Mouse (Mus musculus): ENCODE measurements around the gene Zfp184. TPM values are rescaled to one million over a fixed set of nuclear protein-coding genes. Genes with fewer than 3 reads are reported as not detected.
"Not testable (repeated sequence)": the region's sequence is repeated elsewhere in the genome, so short reads cannot be mapped to it uniquely, and the experiment has no call there.

The Zfp184 gene
- 6.7 and 7.6 TPM in 2 replicates for polyA plus RNA-seq (2014; fragmentation: Nextera tagmentation; extraction: Ambion mirVana)

DNA sequence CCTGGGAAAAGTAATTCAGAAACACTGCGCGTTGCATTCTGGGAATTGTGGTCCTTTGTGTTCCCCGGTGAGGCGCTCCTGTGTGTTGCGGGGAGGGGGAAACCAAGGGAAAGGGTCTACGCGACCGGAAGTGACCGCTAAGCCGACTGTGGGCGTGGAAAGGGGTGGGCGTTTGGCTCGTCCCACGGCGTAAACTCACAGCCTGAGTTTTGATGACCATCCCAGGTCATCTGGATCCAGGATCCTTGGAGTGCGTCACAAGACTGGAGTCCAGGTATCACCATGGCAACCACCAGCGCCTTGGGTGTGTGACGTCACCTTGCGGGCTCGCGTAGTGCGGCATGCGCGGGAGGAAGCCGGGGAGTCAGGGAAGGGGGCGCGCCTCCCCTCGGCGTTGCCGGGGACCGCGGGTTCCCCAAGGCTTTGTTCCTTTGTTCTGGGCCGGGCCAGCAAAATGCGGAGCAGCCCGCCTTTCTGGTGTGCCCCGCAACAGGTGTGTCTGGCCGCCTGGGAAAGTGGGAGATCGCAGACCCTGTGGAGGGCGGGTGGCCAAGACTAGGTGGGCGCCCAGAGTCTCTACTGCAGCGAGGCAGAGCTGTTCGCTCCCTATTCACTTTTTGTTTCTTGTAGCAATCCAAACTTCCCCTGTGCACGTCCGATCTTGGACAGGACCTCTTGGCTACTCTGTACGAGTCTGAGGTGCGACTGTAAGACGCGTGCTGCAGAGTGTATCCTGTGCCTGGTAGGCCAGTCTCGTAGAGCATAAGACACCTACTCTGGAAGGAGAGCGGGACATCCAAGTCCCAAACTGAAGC lies at the start of gene Zfp184:
Zfp184 (plus strand) TSS at position 169 of the 815 bp plus-strand sequence.
- Histone ChIP-seq H3K9ac (ENCODE audit: low read depth, low read length) (peak within 1 kb of the TSS; percentile 94), H3K4me1 (ENCODE audit: control insufficient read depth, insufficient read depth, low read length) (no peaks in the 10 kb centered on the region), H3K4me3 (ENCODE audit: low read depth, low read length) (peak within 1 kb of the TSS; percentile 75), H3K27ac (ENCODE audit: low read depth, low read length) (peak within 1 kb of the TSS; percentile 75), H3K9me3 (replicated peaks; ENCODE audit: control insufficient read depth, low read length) (no peaks in the 10 kb centered on the region), H3K36me3 (ENCODE audit: control insufficient read depth, insufficient read depth, low read length) (no peaks in the 10 kb centered on the region), H3K27me3 (ENCODE audit: control insufficient read depth, insufficient read depth, low read length) (no peaks in the 10 kb centered on the region), H3K4me2 (peak within 1 kb of the TSS; percentile 74)
- 0% methylated on average over 50 of the region's 50 CpGs for WGBS (ENCODE audit: insufficient replicate concordance)
- peak; percentile 86 for ATAC-seq (replicated peaks; ENCODE audit: insufficient number of reproducible peaks, low FRiP score, low TSS enrichment)

DNA sequence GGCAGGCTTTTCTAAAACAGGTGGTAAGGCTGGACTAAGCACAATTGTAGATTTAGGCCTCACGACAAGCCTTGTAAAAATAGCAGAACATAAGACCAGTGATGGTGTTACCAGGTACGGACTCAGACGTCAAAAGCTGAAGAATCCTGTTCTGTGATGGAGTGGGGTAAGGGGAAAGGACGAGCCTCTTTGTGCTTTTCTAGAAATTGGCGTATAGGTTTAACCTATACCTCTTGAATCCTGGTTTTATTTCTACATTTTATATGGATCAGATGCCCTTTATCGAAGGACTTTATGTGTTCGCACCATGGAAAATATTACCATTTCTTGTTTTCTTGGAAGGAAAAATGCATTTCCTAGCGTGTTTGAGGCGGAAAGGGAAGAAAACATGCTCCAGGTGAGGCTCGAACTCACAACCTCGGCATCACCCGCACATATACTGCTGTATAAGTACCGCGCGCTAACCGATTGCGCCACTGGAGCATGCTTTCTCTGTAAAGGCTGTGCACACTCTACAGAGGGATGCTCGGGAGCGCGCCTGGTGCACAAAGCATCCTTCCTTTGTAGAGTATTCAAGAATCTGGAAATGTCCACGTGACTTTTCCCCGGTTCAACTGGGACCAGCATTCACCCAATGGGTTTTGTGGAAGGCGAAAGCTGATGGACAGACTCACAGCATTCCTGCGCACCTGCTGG lies 48.2 kb upstream of the Zfp184 start:
- Histone ChIP-seq H3K9ac (ENCODE audit: low read depth, low read length) (peak overlapping the region; percentile 44; the same call in 1 of the 2 replicates), H3K4me3 (ENCODE audit: low read depth, low read length) (peak overlapping the region; percentile 47), H3K27me3 (ENCODE audit: control insufficient read depth, insufficient read depth, low read length) (no peaks in the 10 kb centered on the region), H3K27ac (ENCODE audit: low read depth, low read length) (no peak overlapping the region), H3K9me3 (replicated peaks; ENCODE audit: control insufficient read depth, low read length) (no peaks in the 10 kb centered on the region), H3K4me2 (peak overlapping the region; percentile 65), H3K36me3 (ENCODE audit: control insufficient read depth, insufficient read depth, low read length) (no peaks in the 10 kb centered on the region), H3K4me1 (ENCODE audit: control insufficient read depth, insufficient read depth, low read length) (no peaks in the 10 kb centered on the region)
- ATAC-seq (replicated peaks; ENCODE audit: insufficient number of reproducible peaks, low FRiP score, low TSS enrichment), result peak; percentile 84
- WGBS (ENCODE audit: insufficient replicate concordance), result 8% methylated on average over 24 of the region's 24 CpGs

DNA sequence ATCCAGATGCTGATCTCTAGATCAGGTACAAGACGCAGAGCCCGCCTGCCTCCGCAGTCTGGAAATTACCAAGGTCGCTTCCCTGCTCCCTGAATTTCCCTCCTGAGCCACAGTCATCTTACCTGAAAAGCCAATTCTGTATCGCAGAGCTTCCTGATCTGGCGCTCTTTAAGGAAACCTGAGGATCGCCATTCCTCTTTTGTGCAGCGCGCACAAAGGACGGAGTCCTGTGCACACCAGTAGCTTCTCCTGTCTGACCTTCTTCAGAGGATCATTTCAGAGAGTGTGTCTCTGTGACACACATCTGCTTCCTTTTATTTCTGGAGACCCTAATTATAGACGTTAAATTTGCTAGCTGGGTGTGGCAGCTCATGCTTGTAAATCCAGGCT lies 47.7 kb upstream of the Zfp184 start:
- Histone ChIP-seq H3K4me3 (ENCODE audit: low read depth, low read length) (peak overlapping the region; percentile 47), H3K9ac (ENCODE audit: low read depth, low read length) (peak overlapping the region; percentile 44; the same call in 1 of the 2 replicates), H3K4me1 (ENCODE audit: control insufficient read depth, insufficient read depth, low read length) (no peaks in the 10 kb centered on the region), H3K4me2 (peak overlapping the region; percentile 65), H3K27me3 (ENCODE audit: control insufficient read depth, insufficient read depth, low read length) (no peaks in the 10 kb centered on the region), H3K36me3 (ENCODE audit: control insufficient read depth, insufficient read depth, low read length) (no peaks in the 10 kb centered on the region), H3K9me3 (replicated peaks; ENCODE audit: control insufficient read depth, low read length) (no peaks in the 10 kb centered on the region), H3K27ac (ENCODE audit: low read depth, low read length) (no peak overlapping the region)
- under 1% methylated on average over 11 of the region's 11 CpGs for WGBS (ENCODE audit: insufficient replicate concordance)
- no peak for ATAC-seq (replicated peaks; ENCODE audit: insufficient number of reproducible peaks, low FRiP score, low TSS enrichment)

DNA sequence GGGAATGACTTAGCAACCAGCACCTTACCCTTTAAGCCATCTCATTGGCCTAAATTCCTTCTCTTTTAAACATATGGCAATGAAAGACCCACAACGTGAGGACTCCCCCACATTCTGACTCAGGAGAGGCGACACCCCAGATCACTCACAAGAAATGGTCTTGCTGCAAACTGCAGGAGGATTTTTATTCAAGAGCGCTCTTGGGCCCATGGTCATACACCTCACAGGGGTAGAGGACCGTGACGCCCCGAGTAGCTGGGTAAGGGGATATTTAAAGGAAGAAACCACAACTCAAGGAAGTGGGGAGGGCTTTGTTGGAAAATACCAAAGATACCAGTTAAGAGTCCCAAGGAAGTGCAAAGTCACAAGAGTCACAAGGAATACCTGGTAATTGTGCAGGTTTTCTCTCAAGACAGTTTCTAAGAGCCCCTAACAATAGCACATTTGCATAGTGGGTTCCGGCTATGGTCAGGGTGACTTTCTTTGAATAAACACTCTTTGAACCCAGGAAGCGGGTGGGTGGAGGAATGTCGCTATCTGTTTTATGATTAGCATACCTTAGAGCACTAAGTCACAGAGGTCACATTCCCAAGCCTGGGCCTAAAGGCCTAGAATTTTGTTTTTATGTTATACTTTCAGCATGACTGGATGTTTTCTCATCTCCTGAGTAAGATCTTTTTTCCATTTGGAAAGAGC lies 43.9 kb upstream of the Zfp184 start:
- H3K9me3 ChIP-seq (replicated peaks; ENCODE audit: control insufficient read depth, low read length); H3K36me3 ChIP-seq (ENCODE audit: control insufficient read depth, insufficient read depth, low read length); H3K27ac ChIP-seq (ENCODE audit: low read depth, low read length); H3K4me3 ChIP-seq (ENCODE audit: low read depth, low read length); H3K9ac ChIP-seq (ENCODE audit: low read depth, low read length); H3K4me2 ChIP-seq; H3K4me1 ChIP-seq (ENCODE audit: control insufficient read depth, insufficient read depth, low read length); ATAC-seq (replicated peaks; ENCODE audit: insufficient number of reproducible peaks, low FRiP score, low TSS enrichment); H3K27me3 ChIP-seq (ENCODE audit: control insufficient read depth, insufficient read depth, low read length): not testable (repeated sequence)
- 83% methylated on average over 9 of the region's 9 CpGs for WGBS (ENCODE audit: insufficient replicate concordance)

DNA sequence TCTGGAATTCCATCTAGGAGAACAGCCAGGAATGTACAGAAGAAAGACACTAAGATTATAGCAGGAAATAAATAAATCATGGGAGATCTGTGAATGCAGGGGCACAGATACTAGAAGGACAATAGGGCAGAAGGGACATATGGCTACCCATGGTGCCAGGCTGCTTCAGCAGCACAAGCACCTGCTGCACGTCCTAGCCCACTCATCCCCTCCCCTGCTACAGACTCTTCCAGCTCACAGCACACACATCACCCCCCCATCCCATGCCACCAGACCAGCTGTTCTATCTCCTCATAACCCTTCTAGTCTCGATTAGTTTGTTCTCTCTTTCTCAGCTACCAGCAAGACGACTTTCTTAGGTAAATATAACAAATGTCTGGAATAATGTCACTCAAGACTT lies 41.4 kb upstream of the Zfp184 start:
- H3K36me3 ChIP-seq (ENCODE audit: control insufficient read depth, insufficient read depth, low read length), result no peaks in the 10 kb centered on the region
- 58% methylated on average over 3 of the region's 3 CpGs for WGBS (ENCODE audit: insufficient replicate concordance)
- no peak overlapping the region for H3K4me2 ChIP-seq
- no peaks in the 10 kb centered on the region for H3K9me3 ChIP-seq (replicated peaks; ENCODE audit: control insufficient read depth, low read length)
- no peaks in the 10 kb centered on the region for H3K4me1 ChIP-seq (ENCODE audit: control insufficient read depth, insufficient read depth, low read length)
- no peak for ATAC-seq (replicated peaks; ENCODE audit: insufficient number of reproducible peaks, low FRiP score, low TSS enrichment)
- no peak overlapping the region for H3K27ac ChIP-seq (ENCODE audit: low read depth, low read length)
- no peak overlapping the region for H3K9ac ChIP-seq (ENCODE audit: low read depth, low read length)
- H3K4me3 ChIP-seq (ENCODE audit: low read depth, low read length), result no peak overlapping the region
- H3K27me3 ChIP-seq (ENCODE audit: control insufficient read depth, insufficient read depth, low read length), result no peaks in the 10 kb centered on the region

DNA sequence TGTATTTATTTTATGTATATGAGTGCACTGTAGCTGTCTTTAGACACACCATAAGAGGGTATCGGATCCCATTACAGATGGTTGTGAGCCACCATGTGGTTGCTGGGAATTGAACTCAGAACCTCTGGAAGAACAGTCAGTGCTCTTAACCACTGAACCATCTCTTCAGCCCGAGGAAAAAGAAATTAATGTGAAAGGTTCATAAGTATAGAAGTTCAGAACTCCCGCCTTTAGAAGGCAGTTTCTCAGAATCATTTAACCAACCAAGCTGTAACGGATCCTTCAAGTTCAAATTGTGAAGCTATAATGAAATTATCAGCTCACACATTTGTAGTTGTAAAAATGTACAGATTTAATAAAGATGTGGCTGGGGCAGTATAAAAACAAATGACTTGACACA lies 40.8 kb upstream of the Zfp184 start:
- not testable (repeated sequence) for H3K36me3 ChIP-seq (ENCODE audit: control insufficient read depth, insufficient read depth, low read length); H3K4me1 ChIP-seq (ENCODE audit: control insufficient read depth, insufficient read depth, low read length); H3K4me2 ChIP-seq; H3K27ac ChIP-seq (ENCODE audit: low read depth, low read length); ATAC-seq (replicated peaks; ENCODE audit: insufficient number of reproducible peaks, low FRiP score, low TSS enrichment); H3K27me3 ChIP-seq (ENCODE audit: control insufficient read depth, insufficient read depth, low read length); H3K9me3 ChIP-seq (replicated peaks; ENCODE audit: control insufficient read depth, low read length); H3K9ac ChIP-seq (ENCODE audit: low read depth, low read length); H3K4me3 ChIP-seq (ENCODE audit: low read depth, low read length)
- 69% methylated on average over 4 of the region's 4 CpGs for WGBS (ENCODE audit: insufficient replicate concordance)

DNA sequence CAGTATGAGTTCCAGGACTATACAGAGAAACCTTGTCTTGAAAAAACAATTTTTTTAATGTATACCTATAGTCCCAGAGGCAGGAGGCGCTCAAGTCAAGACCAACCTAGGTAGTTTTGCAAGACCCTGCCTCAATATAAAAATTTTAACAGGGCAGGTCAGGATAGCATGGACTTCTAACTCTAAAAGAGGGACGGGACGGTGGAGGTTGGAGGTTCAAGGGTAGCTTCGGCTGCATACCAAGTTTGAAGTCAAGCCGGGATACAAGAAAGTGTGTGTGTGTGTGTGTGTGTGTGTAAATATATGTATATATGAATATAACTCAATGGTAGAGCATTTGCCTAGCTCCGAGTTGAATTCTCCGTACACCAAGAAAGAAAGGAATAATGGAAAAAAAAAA lies 38.6 kb upstream of the Zfp184 start:
- no peak for ATAC-seq (replicated peaks; ENCODE audit: insufficient number of reproducible peaks, low FRiP score, low TSS enrichment)
- Histone ChIP-seq H3K4me2 (peak overlapping the region; percentile 38), H3K4me3 (ENCODE audit: low read depth, low read length) (no peak overlapping the region; the same call in 1 of the 2 replicates)

DNA sequence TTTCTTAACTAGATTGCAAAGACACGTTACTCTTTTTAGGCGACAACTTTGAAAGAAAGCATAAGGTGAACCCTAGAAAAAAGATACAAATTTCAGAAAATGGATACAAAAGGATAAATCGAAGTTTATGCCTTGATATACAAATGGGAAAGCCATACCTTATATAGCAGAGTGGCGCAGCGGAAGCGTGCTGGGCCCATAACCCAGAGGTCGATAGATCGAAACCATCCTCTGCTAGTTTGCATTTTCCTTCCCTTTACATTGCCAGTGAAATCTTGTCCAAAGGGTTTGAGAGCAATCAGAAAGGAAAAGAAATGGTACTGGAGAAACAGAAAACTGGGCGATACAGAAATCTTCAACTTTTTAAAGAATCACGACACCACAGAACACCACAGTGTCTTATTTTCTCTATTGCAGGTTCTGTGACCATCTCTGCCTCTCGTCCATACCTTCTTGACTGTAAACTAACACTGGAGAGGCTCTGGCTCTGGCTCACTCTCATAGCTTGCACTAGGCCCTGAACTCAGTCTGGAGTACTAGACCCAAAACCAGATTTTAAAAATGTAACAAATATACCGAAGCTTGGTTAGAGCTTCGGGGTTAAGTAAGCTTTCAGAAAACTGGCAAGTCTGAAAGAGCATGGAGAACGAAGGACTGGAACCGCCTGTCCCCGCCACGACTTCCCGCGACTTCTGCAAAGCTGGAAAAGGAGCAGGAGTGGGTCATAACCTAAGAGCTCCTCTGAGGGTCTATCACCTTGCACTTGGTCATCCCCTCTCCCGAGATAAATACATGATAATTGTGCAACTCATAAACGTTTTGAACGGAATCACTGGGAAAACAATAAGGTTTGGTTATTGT lies 37.7 kb upstream of the Zfp184 start:
- Histone ChIP-seq H3K27me3 (ENCODE audit: control insufficient read depth, insufficient read depth, low read length) (no peaks in the 10 kb centered on the region), H3K27ac (ENCODE audit: low read depth, low read length) (no peak overlapping the region), H3K4me3 (ENCODE audit: low read depth, low read length) (peak overlapping the region; percentile 42), H3K4me1 (ENCODE audit: control insufficient read depth, insufficient read depth, low read length) (no peaks in the 10 kb centered on the region), H3K36me3 (ENCODE audit: control insufficient read depth, insufficient read depth, low read length) (no peaks in the 10 kb centered on the region), H3K9me3 (replicated peaks; ENCODE audit: control insufficient read depth, low read length) (no peaks in the 10 kb centered on the region), H3K4me2 (peak overlapping the region; percentile 63), H3K9ac (ENCODE audit: low read depth, low read length) (0 out of 2 replicates have a peak overlapping the region, but pooled peaks have one; percentile 40)
- WGBS (ENCODE audit: insufficient replicate concordance), result 4% methylated on average over 22 of the region's 22 CpGs
- ATAC-seq (replicated peaks; ENCODE audit: insufficient number of reproducible peaks, low FRiP score, low TSS enrichment), result no peak; the same call in 1 of the 2 replicates

More for the DNA sequence above, 38.6 kb upstream of the Zfp184 start:
- Histone ChIP-seq H3K4me1 (ENCODE audit: control insufficient read depth, insufficient read depth, low read length) (no peaks in the 10 kb centered on the region), H3K36me3 (ENCODE audit: control insufficient read depth, insufficient read depth, low read length) (no peaks in the 10 kb centered on the region), H3K9me3 (replicated peaks; ENCODE audit: control insufficient read depth, low read length) (no peaks in the 10 kb centered on the region), H3K27ac (ENCODE audit: low read depth, low read length) (no peak overlapping the region), H3K9ac (ENCODE audit: low read depth, low read length) (no peak overlapping the region), H3K27me3 (ENCODE audit: control insufficient read depth, insufficient read depth, low read length) (no peaks in the 10 kb centered on the region)
- 29% methylated on average over 7 of the region's 7 CpGs for WGBS (ENCODE audit: insufficient replicate concordance)
